Mouse (Mus musculus): Measurements from ENCODE around the gene Tmem50a. TPM values are rescaled to one million over a fixed set of nuclear protein-coding genes. Genes with fewer than 3 reads are reported as not detected.

Tmem50a gene
- polyA plus RNA-seq, 1 experiment = 115 TPM

DNA sequence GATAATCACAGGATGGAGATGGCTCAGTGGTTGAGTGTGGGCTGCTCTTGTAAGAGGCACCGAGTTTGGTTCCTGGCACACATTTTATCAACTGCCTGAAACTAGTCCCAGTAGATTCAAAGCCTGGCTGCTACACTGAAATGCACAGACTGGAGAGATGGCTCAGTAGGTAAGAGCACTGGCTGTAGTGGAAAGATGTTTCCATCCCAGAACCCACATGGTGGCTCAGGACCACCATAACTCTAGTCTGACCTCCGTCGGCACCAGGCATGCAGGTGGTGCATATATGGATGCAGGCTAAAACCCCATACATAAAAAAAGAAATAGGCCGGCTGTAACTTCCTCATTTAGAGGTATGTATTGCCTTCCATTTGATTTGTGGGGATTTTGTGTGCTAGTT, 14.7 kb upstream of the Tmem50a start:
- Histone ChIP-seq H3K4me1 (ENCODE audit: control insufficient read depth, insufficient read depth, insufficient read length, low read length) (0 out of 2 replicates have a peak, but pooled peaks cover 2% of the 10 kb centered on the region), H3K27ac (replicated peaks; ENCODE audit: low read depth, low read length) (no peak overlapping the region), H3K4me3 (ENCODE audit: insufficient read depth, low read depth, low read length) (no peak overlapping the region)

DNA sequence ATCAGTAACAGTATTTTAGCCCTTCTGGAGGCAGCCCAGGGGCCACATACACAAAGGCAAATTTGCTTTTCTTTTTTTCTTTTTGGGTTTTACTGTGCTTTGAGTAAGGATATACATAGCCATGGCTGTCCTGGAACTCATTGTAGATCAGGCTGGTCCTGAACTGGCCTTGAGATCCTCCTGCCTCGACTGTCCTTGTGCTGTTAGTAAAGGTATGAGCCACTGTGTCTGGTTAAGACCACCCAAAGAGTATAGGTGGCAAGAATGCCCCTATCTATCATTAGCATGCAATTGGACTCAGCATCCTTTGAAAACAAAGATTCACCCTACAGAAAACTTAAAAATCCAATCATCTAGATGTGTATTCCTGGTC, 13.6 kb upstream of the Tmem50a start:
- Histone ChIP-seq H3K4me3 (ENCODE audit: insufficient read depth, low read depth, low read length) (no peak overlapping the region), H3K4me1 (ENCODE audit: control insufficient read depth, insufficient read depth, insufficient read length, low read length) (0 out of 2 replicates have a peak, but pooled peaks cover 2% of the 10 kb centered on the region), H3K27ac (replicated peaks; ENCODE audit: low read depth, low read length) (no peak overlapping the region)

DNA sequence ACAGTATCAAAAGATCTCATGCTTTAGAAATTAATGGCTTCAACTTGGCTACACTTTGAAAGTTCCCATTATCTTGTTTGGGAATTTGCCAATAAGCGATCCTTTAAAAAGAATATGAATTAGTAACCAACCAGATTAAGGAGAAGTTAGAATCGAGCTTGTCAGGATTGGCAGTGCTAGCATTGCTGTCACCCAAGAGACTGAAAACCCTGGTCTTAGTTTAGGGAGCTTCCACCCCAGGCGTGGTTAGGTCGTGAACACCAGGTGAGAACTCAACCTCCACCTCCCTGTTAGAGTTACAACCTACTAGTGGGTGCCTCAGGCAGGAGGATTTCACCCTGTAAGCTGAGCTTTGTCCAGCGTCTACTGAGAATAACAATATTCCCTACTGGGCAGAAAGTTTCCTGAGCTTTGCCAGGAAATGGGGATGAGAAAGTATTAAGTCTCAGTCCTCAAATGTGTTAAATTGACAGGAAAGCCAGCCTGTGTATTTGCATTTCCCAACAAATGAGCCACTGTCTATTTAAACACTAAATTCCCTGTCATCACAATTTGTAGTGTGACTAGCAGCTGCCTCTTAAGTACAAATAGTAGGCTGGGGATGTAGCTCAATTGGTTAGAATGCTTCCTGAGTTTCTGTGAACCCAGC, 13.1 kb upstream of the Tmem50a start:
- 0 out of 2 replicates have a peak, but pooled peaks cover 2% of the 10 kb centered on the region for H3K4me1 ChIP-seq (ENCODE audit: control insufficient read depth, insufficient read depth, insufficient read length, low read length)
- H3K27ac ChIP-seq (replicated peaks; ENCODE audit: low read depth, low read length) = no peak overlapping the region
- H3K4me3 ChIP-seq (ENCODE audit: insufficient read depth, low read depth, low read length) = no peak overlapping the region

DNA sequence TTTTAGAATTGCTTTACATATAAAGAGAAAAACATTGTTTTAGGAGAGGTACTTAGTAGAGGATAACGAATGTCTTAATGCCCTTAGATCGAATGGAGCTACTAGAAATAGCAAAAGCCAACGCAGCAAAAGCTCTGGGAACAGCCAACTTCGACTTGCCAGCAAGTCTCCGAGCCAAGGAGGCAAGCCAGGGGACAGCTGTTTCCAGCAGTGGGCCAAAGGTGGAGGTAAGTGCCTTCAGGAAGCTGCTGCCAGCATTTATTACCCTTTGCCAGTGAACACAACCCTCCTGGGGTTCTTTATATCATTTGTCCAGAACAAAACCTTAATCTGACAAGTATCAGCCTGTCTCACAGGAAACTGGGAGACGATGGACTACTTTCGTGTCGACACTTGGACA, 10.4 kb upstream of the Tmem50a start:
- Histone ChIP-seq H3K4me3 (ENCODE audit: insufficient read depth, low read depth, low read length) (peak overlapping the region; percentile 51), H3K4me1 (ENCODE audit: control insufficient read depth, insufficient read depth, insufficient read length, low read length) (0 out of 2 replicates have a peak, but pooled peaks cover 2% of the 10 kb centered on the region), H3K27ac (replicated peaks; ENCODE audit: low read depth, low read length) (no peak overlapping the region)

DNA sequence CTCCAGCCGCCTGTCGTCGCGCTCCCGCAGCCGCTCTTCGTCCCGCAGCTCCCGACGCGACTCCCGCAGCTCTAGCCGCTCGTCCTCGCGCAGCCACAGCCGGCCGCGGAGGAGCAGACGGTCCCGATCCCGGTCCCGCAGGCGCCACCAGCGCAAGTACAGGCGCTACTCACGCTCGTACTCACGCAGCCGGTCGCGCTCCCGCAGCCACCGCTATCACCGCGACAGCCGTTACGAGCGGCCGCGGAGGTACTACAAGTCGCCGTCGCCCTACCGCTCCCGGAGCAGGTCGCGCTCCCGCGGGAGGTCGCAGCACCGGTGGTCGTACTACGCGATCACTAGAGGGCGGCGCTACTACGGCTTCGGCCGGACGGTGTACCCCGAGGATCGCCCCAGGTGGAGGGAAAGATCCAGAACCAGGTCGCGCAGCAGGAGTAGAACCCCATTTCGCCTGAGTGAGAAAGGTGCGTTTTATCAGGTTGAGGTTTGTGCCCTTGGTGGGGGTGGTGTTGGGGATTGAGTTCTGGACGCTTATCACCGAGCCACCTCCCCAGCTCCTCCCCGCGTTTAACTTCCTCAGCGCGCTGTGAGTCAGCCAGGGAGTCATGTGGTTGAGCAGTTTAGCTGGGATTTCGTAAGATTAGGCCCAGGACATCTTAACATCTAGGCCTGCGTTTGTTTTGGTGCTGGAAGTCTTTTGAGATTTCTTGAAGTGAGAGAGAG, 9.4 kb upstream of the Tmem50a start:
- H3K4me1 ChIP-seq (ENCODE audit: control insufficient read depth, insufficient read depth, insufficient read length, low read length) = no peaks in the 10 kb centered on the region
- peak overlapping the region; percentile 88 for H3K4me3 ChIP-seq (ENCODE audit: insufficient read depth, low read depth, low read length)
- H3K27ac ChIP-seq (replicated peaks; ENCODE audit: low read depth, low read length) = peak overlapping the region; percentile 97

DNA sequence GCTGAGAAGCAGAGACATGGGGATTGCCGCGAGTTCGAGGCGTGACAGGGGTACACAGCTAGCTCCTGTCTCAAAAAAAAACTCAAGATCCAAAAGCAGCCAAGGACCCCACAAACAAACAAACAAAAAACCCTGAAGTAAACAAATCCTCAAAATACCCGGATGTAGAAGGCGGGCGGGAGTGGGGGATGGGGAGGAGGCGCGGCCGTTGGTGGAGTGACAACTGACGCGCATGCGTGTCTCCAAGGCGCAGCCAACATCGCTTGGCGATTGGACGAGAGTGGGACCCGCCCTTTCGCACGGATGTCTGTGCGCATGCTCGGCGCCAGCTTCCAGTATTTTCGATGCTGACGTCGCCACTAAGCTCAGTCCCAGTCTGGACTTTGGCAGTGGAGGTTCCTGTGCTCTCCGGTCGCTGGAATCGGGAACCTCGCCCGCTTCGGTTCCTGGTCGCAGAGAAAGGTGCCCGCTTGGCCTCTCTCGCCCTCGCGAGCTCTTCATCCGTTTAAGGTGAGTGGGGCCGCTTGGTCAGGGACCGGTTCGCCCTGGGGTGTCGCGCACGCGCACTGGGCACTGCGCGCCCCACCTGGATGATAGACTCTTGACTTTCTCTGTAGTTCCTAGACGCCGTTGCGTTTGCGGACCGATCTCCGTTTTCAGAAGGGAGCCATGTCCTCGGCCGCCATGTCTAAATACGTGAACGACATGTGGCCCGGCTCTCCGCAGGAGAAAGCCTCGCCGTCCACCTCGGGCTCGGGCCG, 8.6 kb upstream of the Tmem50a start, which contains the start of gene Rsrp1:
TSS of gene Rsrp1 (plus strand) at position 335 of the 761 bp plus-strand sequence.
- H3K4me1 ChIP-seq (ENCODE audit: control insufficient read depth, insufficient read depth, insufficient read length, low read length) = no peaks in the 10 kb centered on the region; the same call in 1 of the 2 replicates
- H3K27ac ChIP-seq (replicated peaks; ENCODE audit: low read depth, low read length) = peak within 1 kb of the TSS; percentile 97
- peak within 1 kb of the TSS; percentile 88 for H3K4me3 ChIP-seq (ENCODE audit: insufficient read depth, low read depth, low read length)

DNA sequence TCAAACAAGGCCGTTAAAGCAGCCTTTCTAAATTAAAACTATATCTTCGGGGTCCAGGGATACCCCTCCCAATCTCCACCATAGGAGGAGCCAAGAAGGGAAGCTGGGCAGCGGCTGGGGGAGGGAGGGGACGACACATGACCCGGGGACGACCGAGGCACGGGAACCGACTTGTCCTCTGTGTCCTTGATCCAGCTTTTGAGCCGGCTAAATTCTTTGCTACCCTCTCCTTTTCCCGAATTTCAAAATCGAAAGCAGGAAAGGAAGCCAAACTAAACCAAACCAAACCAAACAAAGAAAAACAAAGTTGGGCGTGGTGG, 8.1 kb upstream of the Tmem50a start:
- Histone ChIP-seq H3K4me1 (ENCODE audit: control insufficient read depth, insufficient read depth, insufficient read length, low read length) (no peaks in the 10 kb centered on the region; the same call in 1 of the 2 replicates), H3K4me3 (ENCODE audit: insufficient read depth, low read depth, low read length) (peak overlapping the region; percentile 64), H3K27ac (replicated peaks; ENCODE audit: low read depth, low read length) (peak overlapping the region; percentile 96)

DNA sequence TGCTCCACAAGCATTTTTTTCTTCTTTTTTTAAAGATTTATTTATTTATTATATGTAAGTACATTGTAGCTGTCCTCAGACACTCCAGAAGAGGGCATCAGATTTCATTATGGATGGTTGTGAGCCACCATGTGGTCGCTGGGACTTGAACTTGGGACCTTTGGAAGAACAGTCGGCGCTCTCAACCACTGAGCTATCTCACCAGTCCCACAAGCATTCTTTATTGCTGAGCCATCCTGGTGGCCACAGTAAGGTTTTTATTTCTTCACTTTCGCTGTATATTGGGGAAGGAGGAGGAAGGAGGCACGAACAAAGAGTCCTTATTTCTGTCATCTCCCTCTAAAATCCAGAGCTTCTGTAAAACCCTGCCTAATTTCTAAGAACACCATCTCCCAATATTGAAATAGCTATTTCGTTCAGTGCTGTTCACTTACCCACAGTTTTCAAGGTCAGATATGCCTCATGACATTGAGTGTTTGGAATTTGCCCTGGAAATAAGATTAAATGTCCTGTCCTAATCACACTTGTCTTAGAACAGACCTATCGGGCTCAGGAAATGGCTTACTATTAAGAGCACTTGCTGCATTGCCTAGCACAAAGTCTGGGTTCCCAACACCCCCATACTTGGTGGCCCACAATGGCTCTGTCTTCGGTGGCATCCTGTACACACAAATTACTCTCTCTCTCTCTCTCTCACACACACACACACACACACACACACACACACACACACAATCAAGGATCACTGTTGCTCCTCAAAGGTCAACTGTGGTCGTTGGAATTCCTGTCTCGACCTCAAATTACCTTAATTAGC, 7.5 kb upstream of the Tmem50a start:
- H3K4me1 ChIP-seq (ENCODE audit: control insufficient read depth, insufficient read depth, insufficient read length, low read length) = no peaks in the 10 kb centered on the region; the same call in 1 of the 2 replicates
- H3K27ac ChIP-seq (replicated peaks; ENCODE audit: low read depth, low read length) = peak overlapping the region; percentile 96
- peak overlapping the region; percentile 64 for H3K4me3 ChIP-seq (ENCODE audit: insufficient read depth, low read depth, low read length)

DNA sequence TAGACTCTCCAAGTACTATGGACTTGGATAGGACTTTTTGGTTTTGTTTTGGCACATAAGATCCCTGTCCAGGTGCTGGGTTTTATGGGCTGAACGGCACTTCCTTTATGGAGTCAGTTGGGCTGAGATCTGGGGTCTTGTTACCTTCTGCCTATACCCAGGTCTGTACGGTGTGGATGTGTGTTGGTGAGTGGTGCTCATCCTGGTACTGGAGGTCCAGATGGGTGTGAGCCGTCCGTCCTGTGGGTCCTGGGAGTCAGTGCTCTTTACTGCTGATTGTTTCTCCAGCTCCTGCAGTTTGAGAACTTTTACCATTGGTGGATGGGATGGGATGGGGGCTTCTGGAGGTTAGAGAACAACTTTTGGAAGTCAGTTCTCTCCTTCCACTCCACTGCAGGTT, 6.9 kb upstream of the Tmem50a start:
- Histone ChIP-seq H3K4me1 (ENCODE audit: control insufficient read depth, insufficient read depth, insufficient read length, low read length) (no peaks in the 10 kb centered on the region; the same call in 1 of the 2 replicates), H3K4me3 (ENCODE audit: insufficient read depth, low read depth, low read length) (no peak overlapping the region), H3K27ac (replicated peaks; ENCODE audit: low read depth, low read length) (no peak overlapping the region)

DNA sequence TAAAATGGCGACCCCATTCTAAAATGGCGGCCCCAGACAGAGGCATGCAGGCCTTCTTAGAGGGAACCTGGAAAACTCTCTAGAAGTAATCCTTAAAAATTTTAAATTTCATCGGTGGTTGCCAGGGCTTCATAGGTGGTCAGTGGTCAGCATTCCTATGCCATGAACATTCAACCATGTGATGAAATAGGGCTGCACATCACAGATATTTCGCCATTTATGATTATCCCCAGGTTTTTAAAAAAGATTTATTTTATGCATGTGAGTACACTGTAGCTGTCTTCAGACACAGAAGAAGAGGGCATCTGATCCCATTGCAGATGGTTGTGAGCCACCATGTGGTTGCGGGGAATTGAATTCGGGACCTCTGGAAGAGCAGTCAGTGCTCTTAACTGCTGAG, 5.8 kb upstream of the Tmem50a start:
- no peak overlapping the region for H3K27ac ChIP-seq (replicated peaks; ENCODE audit: low read depth, low read length)
- no peaks in the 10 kb centered on the region; the same call in 1 of the 2 replicates for H3K4me1 ChIP-seq (ENCODE audit: control insufficient read depth, insufficient read depth, insufficient read length, low read length)
- no peak overlapping the region for H3K4me3 ChIP-seq (ENCODE audit: insufficient read depth, low read depth, low read length)

DNA sequence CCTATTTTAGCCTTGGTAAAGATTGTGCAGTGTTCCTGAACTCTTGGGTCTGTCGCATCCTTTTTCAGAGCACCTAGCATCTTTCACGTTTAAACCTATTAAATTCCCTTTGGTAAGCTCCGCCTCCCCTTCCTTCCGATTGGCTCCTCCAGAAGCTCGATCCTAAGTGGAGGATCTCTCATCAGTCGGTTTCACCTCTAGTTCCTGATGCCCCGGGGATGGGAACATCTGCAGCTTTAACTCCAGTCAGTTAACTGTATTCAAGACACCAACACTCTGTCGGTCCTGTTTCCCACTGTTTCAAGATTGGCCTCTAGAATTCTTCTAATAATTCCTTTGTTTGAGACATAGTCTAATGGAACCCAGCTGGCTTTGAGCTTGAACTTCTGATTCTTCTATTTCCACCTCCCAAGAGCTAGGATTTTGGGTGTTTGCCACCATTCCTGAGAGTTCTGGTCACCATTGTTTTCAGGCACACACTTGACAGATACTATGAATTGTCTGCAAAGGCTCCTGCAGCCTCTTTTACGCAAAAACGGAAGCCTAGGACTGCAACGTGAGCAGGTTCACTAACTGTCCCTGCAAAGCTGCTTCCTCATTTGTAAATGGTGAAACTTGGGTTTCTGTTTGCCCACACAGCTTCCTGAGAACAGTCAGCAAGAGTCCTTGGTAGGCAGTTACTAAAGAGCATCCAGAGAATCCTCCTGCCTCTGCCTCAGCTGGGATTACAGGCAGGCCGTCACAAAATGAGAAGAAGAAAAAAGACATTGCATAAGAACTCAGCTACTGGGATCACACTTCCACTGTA, 5.1 kb upstream of the Tmem50a start:
- H3K27ac ChIP-seq (replicated peaks; ENCODE audit: low read depth, low read length) = no peak overlapping the region

DNA sequence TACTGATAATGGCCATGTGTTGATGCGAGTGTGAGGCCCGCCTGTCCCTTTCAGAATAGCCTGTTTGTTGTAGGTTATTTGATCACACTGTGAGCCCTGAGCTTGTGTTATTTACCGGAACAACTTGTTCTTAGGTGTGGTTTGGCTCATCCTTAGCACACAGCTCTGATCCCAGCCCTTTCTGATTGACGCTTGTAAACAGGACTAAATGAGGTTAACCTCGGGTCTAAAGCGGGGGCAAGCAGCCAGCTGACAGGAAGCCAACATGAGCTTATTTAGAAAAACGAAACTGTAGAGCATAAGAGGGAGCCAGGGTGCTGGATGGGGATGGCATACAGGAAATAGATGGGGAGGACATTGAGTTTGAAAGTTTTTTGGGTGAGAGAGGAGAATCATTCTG, 3.6 kb upstream of the Tmem50a start:
- peak overlapping the region; percentile 69 for H3K27ac ChIP-seq (replicated peaks; ENCODE audit: low read depth, low read length)
- no peak overlapping the region for H3K4me3 ChIP-seq (ENCODE audit: insufficient read depth, low read depth, low read length)
- no peaks in the 10 kb centered on the region; the same call in none of the 2 replicates for H3K4me1 ChIP-seq (ENCODE audit: control insufficient read depth, insufficient read depth, insufficient read length, low read length)

More for the DNA sequence above, 5.1 kb upstream of the Tmem50a start:
- Histone ChIP-seq H3K4me3 (ENCODE audit: insufficient read depth, low read depth, low read length) (no peak overlapping the region), H3K4me1 (ENCODE audit: control insufficient read depth, insufficient read depth, insufficient read length, low read length) (no peaks in the 10 kb centered on the region; the same call in 1 of the 2 replicates)

DNA sequence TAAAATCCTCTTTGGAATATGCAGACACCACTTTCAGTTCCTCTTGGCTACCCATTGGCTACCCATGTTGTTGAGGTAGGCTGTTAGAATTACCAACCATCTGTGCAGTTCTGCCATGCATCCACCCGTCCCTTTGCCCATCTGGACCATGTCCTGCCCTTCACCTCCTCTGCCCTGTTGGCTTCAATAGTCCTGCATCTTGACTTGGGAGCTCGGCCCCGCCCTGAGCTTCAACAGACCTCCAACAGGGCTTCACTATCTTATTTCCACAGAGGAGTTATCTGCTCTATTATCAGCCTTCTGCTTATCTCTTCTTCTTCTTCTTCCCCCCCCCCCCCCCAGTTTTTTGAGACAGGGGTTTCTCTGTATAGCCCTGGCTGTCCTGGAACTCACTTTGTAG, 2.4 kb upstream of the Tmem50a start:
- Histone ChIP-seq H3K27ac (replicated peaks; ENCODE audit: low read depth, low read length) (no peak overlapping the region), H3K4me1 (ENCODE audit: control insufficient read depth, insufficient read depth, insufficient read length, low read length) (no peaks in the 10 kb centered on the region; the same call in none of the 2 replicates)

More for the DNA sequence above, 2.4 kb upstream of the Tmem50a start:
- no peak overlapping the region for H3K4me3 ChIP-seq (ENCODE audit: insufficient read depth, low read depth, low read length)
